Comparison of ENCODE assay signal across 24 mouse cellular contexts in the genomic region with DNA sequence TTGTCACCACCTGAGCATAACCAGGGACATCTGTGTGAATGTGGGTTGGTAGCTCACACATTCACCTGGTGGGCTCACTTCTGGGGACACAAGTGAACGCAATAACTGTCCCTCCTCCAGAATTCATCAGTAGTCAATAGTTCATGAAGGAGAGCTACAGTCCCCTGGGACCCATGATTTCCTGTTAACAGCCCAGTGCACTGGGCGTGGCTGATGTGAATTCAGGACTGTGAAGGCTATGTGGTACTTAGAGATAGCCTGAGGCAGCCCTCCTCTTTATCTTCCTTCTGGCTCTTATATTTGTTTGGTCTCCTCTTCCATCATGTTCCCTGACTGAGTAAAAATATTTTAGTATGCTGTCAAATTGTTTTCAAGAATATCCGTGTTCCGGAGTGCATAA. TPM values are rescaled to one million over a fixed set of nuclear protein-coding genes. Genes with fewer than 3 reads are reported as not detected.
DNase-seq lines count a peak whose midpoint lies in the region; ATAC-seq and TF ChIP-seq lines count a peak whose summit lies in the region.
"Had no signal": no experiment of that assay in that cellular context is flagged by ENCODE, and none has a peak within 500 bp of the region (broad histone marks: within the 10 kb centered on the region; RNA-seq: fewer than 3 reads in every experiment).

No protein-coding gene starts in this region.

- H3K4me3 ChIP-seq in liver, postnatal 0 days (ENCODE audit: low read depth, low read length), result no peak overlapping the region
- H3K4me3 ChIP-seq in liver, embryonic 11.5 days (ENCODE audit: low read depth, low read length), result no peak overlapping the region
- H3K4me3 ChIP-seq: forebrain, embryonic 12.5 days; heart, embryonic 12.5 days; limb, embryonic 15.5 days; midbrain, embryonic 10.5 days; neural tube, embryonic 12.5 days had no signal

- H3K27me3 ChIP-seq in liver, postnatal 0 days (ENCODE audit: insufficient read depth, low read length), result peaks cover 16% of the 10 kb centered on the region; the same call in 1 of the 2 replicates
- H3K27me3 ChIP-seq in liver, embryonic 11.5 days (replicated peaks; ENCODE audit: control insufficient read depth, insufficient read depth, low read length), result peaks cover 9% of the 10 kb centered on the region; the same call in 1 of the 2 replicates
- no peaks in the 10 kb centered on the region; the same call in none of the 2 replicates for H3K27me3 ChIP-seq in splenic B cell, adult 2 months (ENCODE audit: control insufficient read depth, insufficient read depth, low read length, poor library complexity, severe bottlenecking)
- H3K27me3 ChIP-seq: limb, embryonic 15.5 days; neural tube, embryonic 12.5 days had no signal

- no peak for ATAC-seq in liver, postnatal 0 days
- ATAC-seq in liver, embryonic 11.5 days (replicated peaks; ENCODE audit: low FRiP score), result peak; percentile 77
- ATAC-seq: CD4-positive, CD25-positive, alpha-beta regulatory T cell, adult 4 months; hindbrain, postnatal 0 days had no signal

- 60% methylated on average over 4 of the region's 4 CpGs for WGBS in liver, postnatal 0 days (ENCODE audit: insufficient replicate concordance)
- 64% methylated on average over 4 of the region's 4 CpGs for WGBS in liver, embryonic 11.5 days

- TF ChIP-seq CTCF in liver, postnatal 0 days (IDR thresholded peaks at IDR 0.05; ENCODE audit: low read depth), result no peak

- H3K9ac ChIP-seq in liver, postnatal 0 days (replicated peaks), result no peak overlapping the region
- no peak overlapping the region for H3K9ac ChIP-seq in liver, embryonic 11.5 days (ENCODE audit: low read depth, low read length)
- H3K9ac ChIP-seq: forebrain, embryonic 12.5 days; heart, embryonic 12.5 days; limb, embryonic 15.5 days; lung, embryonic 14.5 days; neural tube, embryonic 12.5 days had no signal

- H3K4me1 ChIP-seq in liver, postnatal 0 days (ENCODE audit: insufficient read depth), result peaks cover 7% of the 10 kb centered on the region
- peaks cover 2% of the 10 kb centered on the region; the same call in 1 of the 2 replicates for H3K4me1 ChIP-seq in liver, embryonic 11.5 days (replicated peaks; ENCODE audit: control insufficient read depth, insufficient read depth, low read length)
- H3K4me1 ChIP-seq: heart, embryonic 12.5 days had no signal

- no peaks in the 10 kb centered on the region for H3K9me3 ChIP-seq in liver, postnatal 0 days (ENCODE audit: low read length)
- H3K9me3 ChIP-seq in liver, embryonic 11.5 days (ENCODE audit: control insufficient read depth, low read length), result no peaks in the 10 kb centered on the region
- H3K9me3 ChIP-seq: forebrain, embryonic 12.5 days; G1E; heart, embryonic 12.5 days; limb, embryonic 15.5 days; midbrain, embryonic 10.5 days; neural tube, embryonic 12.5 days had no signal

- TF ChIP-seq EP300 in liver, postnatal 0 days (IDR thresholded peaks at IDR 0.05; ENCODE audit: low read depth), result no peak

- H3K4me2 ChIP-seq in liver, postnatal 0 days (ENCODE audit: low read depth, low read length), result no peak overlapping the region
- H3K4me2 ChIP-seq in liver, embryonic 11.5 days, result no peak overlapping the region
- H3K4me2 ChIP-seq: forebrain, embryonic 12.5 days; heart, embryonic 12.5 days; limb, embryonic 15.5 days; lung, embryonic 14.5 days; neural tube, embryonic 12.5 days had no signal

- H3K27ac ChIP-seq in liver, postnatal 0 days (ENCODE audit: low read depth), result no peak overlapping the region
- H3K27ac ChIP-seq in liver, embryonic 11.5 days (ENCODE audit: low read depth, low read length), result no peak overlapping the region
- H3K27ac ChIP-seq: forebrain, embryonic 12.5 days; hindbrain, postnatal 0 days; limb, embryonic 15.5 days; midbrain, embryonic 10.5 days; neural tube, embryonic 12.5 days; stomach, postnatal 0 days had no signal

- no peaks in the 10 kb centered on the region for H3K36me3 ChIP-seq in liver, postnatal 0 days (replicated peaks; ENCODE audit: insufficient read depth, low read length)
- no peaks in the 10 kb centered on the region for H3K36me3 ChIP-seq in liver, embryonic 11.5 days (ENCODE audit: control insufficient read depth, insufficient read depth, low read length)
- no peaks in the 10 kb centered on the region for H3K36me3 ChIP-seq in splenic B cell, adult 2 months (ENCODE audit: control insufficient read depth, insufficient read depth, low read length, poor library complexity, severe bottlenecking)
- H3K36me3 ChIP-seq: forebrain, embryonic 12.5 days; G1E; heart, embryonic 12.5 days; limb, embryonic 15.5 days; midbrain, embryonic 10.5 days; neural tube, embryonic 12.5 days had no signal

- DNase-seq in liver (peak; percentile 35), MN1 (ENCODE audit: low spot score) (peak; percentile 38)
- DNase-seq in liver, postnatal 0 days, result no peak
- DNase-seq in liver, embryonic 11.5 days (ENCODE audit: low spot score), result no peak
- DNase-seq in splenic B cell, adult 2 months (ENCODE audit: low read depth, low spot score), result peak; percentile 68
- no peak for DNase-seq in adrenal gland, adult 18-20 months (ENCODE audit: low spot score in 2 of 2)
- no peak for DNase-seq in cerebellum, postnatal 10 days
- DNase-seq: cerebellum, adult 8-10 months; gastrocnemius, postnatal 10 days; kidney, adult 18-20 months; kidney, postnatal 14 days; lung, embryonic 14.5 days; lung, postnatal 36 days; thymus, postnatal 14 days had no signal

RNA-seq across cellular contexts. Expression of a gene that starts 1.6 kb away (rescaled TPM):
- polyA plus RNA-seq in liver, postnatal 0 days (2015; fragmentation: Nextera tagmentation; extraction: Ambion mirVana), result 0.13 and 0.15 TPM in 2 replicates
- polyA plus RNA-seq in liver, embryonic 11.5 days (2014; fragmentation: Nextera tagmentation; extraction: Ambion mirVana), result 0.99 and 1.1 TPM in 2 replicates
- total RNA-seq in adrenal gland, adult 18-20 months (2021), result 10 to 100 TPM; 10.1 to 13.2 TPM
- total RNA-seq: monocyte, adult 5-6 weeks had no signal
- polyA plus RNA-seq: CD4-positive, CD25-positive, alpha-beta regulatory T cell, adult 4 months; G1E had no signal

Comparison
In these comparisons a context has a peak if more than half of its experiments do, and no peak if none do; other contexts are left out.
1. DNase-seq: peak in liver (single experiment), MN1 (single experiment) and splenic B cell, adult 2 months (single experiment); none in liver, postnatal 0 days (single experiment), liver, embryonic 11.5 days (single experiment), adrenal gland, adult 18-20 months (0 of 2) and cerebellum, postnatal 10 days (0 of 2).